Mouse (Mus musculus) ovary, adult 10 weeks (tissue): ENCODE measurements around the gene Kcnc2. TPM values are rescaled to one million over a fixed set of nuclear protein-coding genes. Genes with fewer than 3 reads are reported as not detected.

Experiments used
- polyA plus RNA-seq: library from polyadenylated mRNA; stranded (reverse); fragments of 350-450 nt; fragmentation: Illumina TruSeq; extraction: RNeasy Lipid Tissue Mini Kit (QIAGEN cat#74804); gene quantifications from one replicate; pipeline ENCODE4 v1.2.3, GENCODE M21; 2014

The Kcnc2 gene
- polyA plus RNA-seq: 1.00 TPM

GRCm38 (mm10) chr10:112270887-112271802 is at the start of gene Kcnc2:
Gene Kcnc2 (plus strand): TSS chr10:112271121.

Other genes starting within 250 kb of the Kcnc2 start
- not detected for gene Glipr1l1, start 210.9 kb upstream of the Kcnc2 start, polyA plus RNA-seq
- not detected for gene Glipr1l2, start 187.8 kb upstream of the Kcnc2 start, polyA plus RNA-seq
- gene Glipr1l3, start 110.8 kb upstream of the Kcnc2 start, polyA plus RNA-seq: not detected
- 3.2 TPM for gene Caps2, start 107.5 kb upstream of the Kcnc2 start, polyA plus RNA-seq